Mouse (Mus musculus) intestine, embryonic 14.5 days (tissue): ENCODE measurements around the gene Slc44a5. TPM values are rescaled to one million over a fixed set of nuclear protein-coding genes. Genes with fewer than 3 reads are reported as not detected.

ENCODE experiments used
- ATAC-seq: fragments of 200-750 bp; cut with Nextera tagmentation; replicated peaks from 2 replicates; pipeline ENCODE4 v1.8.0; 2017; ENCODE audit warnings: low read depth, moderate number of reproducible peaks, moderate TSS enrichment, moderate library complexity; ENCODE audit not compliant: low FRiP score, low TSS enrichment
- DNase-seq: peaks from one replicate; pipeline ENCODE4 v3.0.0-alpha.2; 2018; ENCODE audit warnings: low spot score
- H3K27ac ChIP-seq: fragments of 300-500 bp; sonication (generic); 2 replicates; pipeline ENCODE4 v1.5.1; 2014; ENCODE audit warnings: low read depth, mild to moderate bottlenecking, control low read depth
- H3K27me3 ChIP-seq: fragments of 300-500 bp; sonication (generic); replicated peaks from 2 replicates; pipeline ENCODE4 v1.6.1; 2014; ENCODE audit warnings: low read length, control low read depth; ENCODE audit not compliant: control insufficient read depth, insufficient read depth
- H3K36me3 ChIP-seq: fragments of 300-500 bp; sonication (generic); 2 replicates; pipeline ENCODE4 v1.6.1; 2014; ENCODE audit warnings: low read length, control low read depth; ENCODE audit not compliant: control insufficient read depth, insufficient read depth
- H3K4me1 ChIP-seq: fragments of 300-500 bp; sonication (generic); replicated peaks from 2 replicates; pipeline ENCODE4 v1.6.1; 2014; ENCODE audit warnings: low read length, control low read depth, mixed read lengths; ENCODE audit not compliant: control insufficient read depth, insufficient read depth
- H3K4me2 ChIP-seq: fragments of 300-500 bp; sonication (generic); 2 replicates; pipeline ENCODE4 v1.6.1; 2014; ENCODE audit warnings: low read length
- H3K4me3 ChIP-seq: fragments of 300-500 bp; sonication (generic); 2 replicates; pipeline ENCODE4 v1.5.1; 2014; ENCODE audit warnings: low read depth, low read length, control low read depth, mixed read lengths
- H3K9ac ChIP-seq: fragments of 300-500 bp; sonication (generic); 2 replicates; pipeline ENCODE4 v1.6.1; 2014; ENCODE audit warnings: mild to moderate bottlenecking, low read length
- H3K9me3 ChIP-seq: fragments of 300-500 bp; sonication (generic); 2 replicates; pipeline ENCODE4 v1.6.1; 2016; ENCODE audit warnings: low read length, control low read depth; ENCODE audit not compliant: control insufficient read depth
- WGBS: fragments of 180-500 bp; shearing (Covaris S2); extraction: QIAGEN DNeasy Blood & Tissue Kit; methylation state at CpG from one replicate; pipeline ENCODE4 v1.1.7; 2014; 5-methylcytosine and 5-hydroxymethylcytosine counted together
- polyA plus RNA-seq: library from polyadenylated mRNA; unstranded; fragments of >200 nt; fragmentation: Nextera tagmentation; extraction: Ambion mirVana; gene quantifications from 2 replicates; pipeline ENCODE4 v1.2.1, GENCODE M21; 2014

Gene Slc44a5
- polyA plus RNA-seq, 1 experiment from 2014 or later, result 1.5 TPM

GRCm38 (mm10) chr3:154288429-154289069 is 315.3 kb downstream of the Slc44a5 start:
- DNase-seq (no peak), ATAC-seq (no peak)
- no peaks in the 10 kb centered on the region for H3K9me3 ChIP-seq
- 84% methylated on average over 4 of the region's 4 CpGs for WGBS
- no peaks in the 10 kb centered on the region for H3K36me3 ChIP-seq
- H3K4me1 ChIP-seq, result 0 out of 2 replicates have a peak, but pooled peaks cover 5% of the 10 kb centered on the region
- H3K4me3 ChIP-seq, result no peak overlapping the region
- H3K27ac ChIP-seq, result no peak overlapping the region
- H3K4me2 ChIP-seq, result no peak overlapping the region
- no peak overlapping the region for H3K9ac ChIP-seq
- H3K27me3 ChIP-seq, result no peaks in the 10 kb centered on the region

- WGBS, result 37% methylated on average over 2 of the region's 2 CpGs
Measured at GRCm38 (mm10) chr3:154290351-154290750, 317.1 kb downstream of the Slc44a5 start.

GRCm38 (mm10) chr3:154292126-154292525 is 318.9 kb downstream of the Slc44a5 start:
- Histone ChIP-seq H3K9ac (no peak overlapping the region), H3K4me1 (0 out of 2 replicates have a peak, but pooled peaks cover 5% of the 10 kb centered on the region), H3K4me3 (no peak overlapping the region), H3K27ac (no peak overlapping the region), H3K4me2 (no peak overlapping the region), H3K27me3 (no peaks in the 10 kb centered on the region), H3K36me3 (no peaks in the 10 kb centered on the region), H3K9me3 (no peaks in the 10 kb centered on the region)
- no peak for ATAC-seq
- WGBS, result 73% methylated on average over 5 of the region's 5 CpGs
- DNase-seq, result no peak

More at GRCm38 (mm10) chr3:154290351-154290750, 317.1 kb downstream of the Slc44a5 start:
- Histone ChIP-seq H3K9ac (no peak overlapping the region), H3K9me3 (no peaks in the 10 kb centered on the region), H3K27ac (no peak overlapping the region), H3K36me3 (no peaks in the 10 kb centered on the region), H3K4me2 (no peak overlapping the region), H3K4me3 (no peak overlapping the region), H3K27me3 (no peaks in the 10 kb centered on the region), H3K4me1 (0 out of 2 replicates have a peak, but pooled peaks cover 5% of the 10 kb centered on the region)
- DNase-seq (no peak), ATAC-seq (no peak)

GRCm38 (mm10) chr3:154293839-154294490 is 320.7 kb downstream of the Slc44a5 start:
- Histone ChIP-seq H3K36me3 (no peaks in the 10 kb centered on the region), H3K4me2 (no peak overlapping the region), H3K9ac (no peak overlapping the region), H3K4me1 (0 out of 2 replicates have a peak, but pooled peaks cover 2% of the 10 kb centered on the region), H3K9me3 (no peaks in the 10 kb centered on the region), H3K27me3 (no peaks in the 10 kb centered on the region), H3K27ac (no peak overlapping the region), H3K4me3 (no peak overlapping the region)
- WGBS, result 64% methylated on average over 9 of the region's 9 CpGs
- ATAC-seq (no peak), DNase-seq (no peak)

GRCm38 (mm10) chr3:154294924-154295834 is 321.9 kb downstream of the Slc44a5 start:
- 0 out of 2 replicates have a peak, but pooled peaks cover 2% of the 10 kb centered on the region for H3K4me1 ChIP-seq
- WGBS, result 92% methylated on average over 17 of the region's 17 CpGs
- H3K9ac ChIP-seq, result no peak overlapping the region
- DNase-seq (no peak), ATAC-seq (no peak)
- no peak overlapping the region for H3K4me2 ChIP-seq
- no peak overlapping the region for H3K27ac ChIP-seq
- H3K36me3 ChIP-seq, result no peaks in the 10 kb centered on the region
- H3K4me3 ChIP-seq, result no peak overlapping the region
- H3K9me3 ChIP-seq, result no peaks in the 10 kb centered on the region
- no peaks in the 10 kb centered on the region for H3K27me3 ChIP-seq

- Histone ChIP-seq H3K4me3 (no peak overlapping the region), H3K9ac (no peak overlapping the region), H3K27me3 (no peaks in the 10 kb centered on the region), H3K9me3 (no peaks in the 10 kb centered on the region), H3K36me3 (no peaks in the 10 kb centered on the region), H3K4me2 (no peak overlapping the region), H3K27ac (no peak overlapping the region), H3K4me1 (no peaks in the 10 kb centered on the region)
- no peak for ATAC-seq
- DNase-seq, result no peak
- WGBS, result 41% methylated on average over 6 of the region's 6 CpGs
Measured at GRCm38 (mm10) chr3:154297499-154297898, 324.3 kb downstream of the Slc44a5 start.

- H3K9ac ChIP-seq, result no peak overlapping the region
- H3K4me2 ChIP-seq, result no peak overlapping the region
- ATAC-seq (no peak), DNase-seq (no peak)
- no peaks in the 10 kb centered on the region for H3K9me3 ChIP-seq
- no peaks in the 10 kb centered on the region for H3K4me1 ChIP-seq
- no peak overlapping the region for H3K27ac ChIP-seq
- no peaks in the 10 kb centered on the region for H3K27me3 ChIP-seq
- no peaks in the 10 kb centered on the region for H3K36me3 ChIP-seq
- no peak overlapping the region for H3K4me3 ChIP-seq
Measured at GRCm38 (mm10) chr3:154298490-154298889, 325.3 kb downstream of the Slc44a5 start.

- DNase-seq (no peak), ATAC-seq (no peak)
- Histone ChIP-seq H3K4me1 (no peaks in the 10 kb centered on the region), H3K27me3 (no peaks in the 10 kb centered on the region), H3K27ac (no peak overlapping the region), H3K4me3 (no peak overlapping the region), H3K9ac (no peak overlapping the region), H3K4me2 (no peak overlapping the region), H3K9me3 (no peaks in the 10 kb centered on the region), H3K36me3 (no peaks in the 10 kb centered on the region)
- WGBS, result 91% methylated on average over 9 of the region's 9 CpGs
Measured at GRCm38 (mm10) chr3:154300006-154300405, 326.8 kb downstream of the Slc44a5 start.
